Mouse (Mus musculus): ENCODE measurements around the gene Ehd4. TPM values are rescaled to one million over a fixed set of nuclear protein-coding genes. Genes with fewer than 3 reads are reported as not detected.

Ehd4 gene
- polyA plus RNA-seq, 1 experiment from 2014 or later = 67.6 TPM

GRCm38 (mm10) chr2:120049632-120050274, 104.7 kb downstream of the Ehd4 start:
- no peak overlapping the region for H3K27ac ChIP-seq
- H3K4me3 ChIP-seq (replicated peaks; ENCODE audit: low read depth, low read length) = no peak overlapping the region
- 0 out of 2 replicates have a peak, but pooled peaks have one; percentile 67 for ATAC-seq (replicated peaks; ENCODE audit: low FRiP score, low read depth)
- TF ChIP-seq CTCF (IDR thresholded peaks at IDR 0.05; ENCODE audit: low read depth) = peak; percentile 78
- 59% methylated on average over 10 of the region's 10 CpGs for WGBS
- H3K9me3 ChIP-seq (replicated peaks; ENCODE audit: low read length) = no peaks in the 10 kb centered on the region
- no peaks in the 10 kb centered on the region; the same call in 1 of the 2 replicates for H3K4me1 ChIP-seq (replicated peaks; ENCODE audit: insufficient read depth, low read length)
- no peak overlapping the region for H3K9ac ChIP-seq (ENCODE audit: low read depth, low read length)
- H3K36me3 ChIP-seq (ENCODE audit: insufficient read depth, low read length) = no peaks in the 10 kb centered on the region
- peak; percentile 67 for DNase-seq (ENCODE audit: low spot score)
- no peaks in the 10 kb centered on the region for H3K27me3 ChIP-seq (ENCODE audit: insufficient read depth, low read length)
- H3K4me2 ChIP-seq (ENCODE audit: low read length) = no peak overlapping the region

- 72% methylated on average over 9 of the region's 9 CpGs for WGBS
- no peak for DNase-seq (ENCODE audit: low spot score)
- no peaks in the 10 kb centered on the region for H3K27me3 ChIP-seq (ENCODE audit: insufficient read depth, low read length)
- H3K4me2 ChIP-seq (ENCODE audit: low read length) = no peak overlapping the region
- H3K27ac ChIP-seq = no peak overlapping the region
- TF ChIP-seq CTCF (IDR thresholded peaks at IDR 0.05; ENCODE audit: low read depth) = no peak
- no peaks in the 10 kb centered on the region; the same call in none of the 2 replicates for H3K4me1 ChIP-seq (replicated peaks; ENCODE audit: insufficient read depth, low read length)
- no peak for ATAC-seq (replicated peaks; ENCODE audit: low FRiP score, low read depth)
- no peak overlapping the region for H3K4me3 ChIP-seq (replicated peaks; ENCODE audit: low read depth, low read length)
- no peaks in the 10 kb centered on the region for H3K36me3 ChIP-seq (ENCODE audit: insufficient read depth, low read length)
- H3K9me3 ChIP-seq (replicated peaks; ENCODE audit: low read length) = no peaks in the 10 kb centered on the region
- no peak overlapping the region for H3K9ac ChIP-seq (ENCODE audit: low read depth, low read length)
These were observed 106.2 kb downstream of the Ehd4 start for GRCm38 (mm10) chr2:120048173-120048572.

GRCm38 (mm10) chr2:120046486-120047310, 107.7 kb downstream of the Ehd4 start:
- 48% methylated on average over 14 of the region's 14 CpGs for WGBS
- H3K4me1 ChIP-seq (replicated peaks; ENCODE audit: insufficient read depth, low read length) = no peaks in the 10 kb centered on the region; the same call in none of the 2 replicates
- peak; percentile 29 for DNase-seq (ENCODE audit: low spot score)

GRCm38 (mm10) chr2:120044676-120045075, 109.7 kb downstream of the Ehd4 start:
- no peak overlapping the region for H3K4me3 ChIP-seq (replicated peaks; ENCODE audit: low read depth, low read length)
- H3K36me3 ChIP-seq (ENCODE audit: insufficient read depth, low read length) = peaks cover 22% of the 10 kb centered on the region
- no peak overlapping the region for H3K27ac ChIP-seq
- ATAC-seq (replicated peaks; ENCODE audit: low FRiP score, low read depth) = no peak
- H3K9me3 ChIP-seq (replicated peaks; ENCODE audit: low read length) = no peaks in the 10 kb centered on the region
- H3K4me1 ChIP-seq (replicated peaks; ENCODE audit: insufficient read depth, low read length) = no peaks in the 10 kb centered on the region; the same call in none of the 2 replicates
- H3K9ac ChIP-seq (ENCODE audit: low read depth, low read length) = no peak overlapping the region
- no peak overlapping the region for H3K4me2 ChIP-seq (ENCODE audit: low read length)
- no peak for DNase-seq (ENCODE audit: low spot score)
- WGBS = 67% methylated on average over 3 of the region's 3 CpGs
- no peak for TF ChIP-seq CTCF (IDR thresholded peaks at IDR 0.05; ENCODE audit: low read depth)
- H3K27me3 ChIP-seq (ENCODE audit: insufficient read depth, low read length) = no peaks in the 10 kb centered on the region

More at GRCm38 (mm10) chr2:120046486-120047310, 107.7 kb downstream of the Ehd4 start:
- H3K9ac ChIP-seq (ENCODE audit: low read depth, low read length) = no peak overlapping the region
- ATAC-seq (replicated peaks; ENCODE audit: low FRiP score, low read depth) = no peak
- peaks cover 7% of the 10 kb centered on the region for H3K36me3 ChIP-seq (ENCODE audit: insufficient read depth, low read length)
- no peak for TF ChIP-seq CTCF (IDR thresholded peaks at IDR 0.05; ENCODE audit: low read depth)
- no peaks in the 10 kb centered on the region for H3K9me3 ChIP-seq (replicated peaks; ENCODE audit: low read length)
- no peaks in the 10 kb centered on the region for H3K27me3 ChIP-seq (ENCODE audit: insufficient read depth, low read length)
- no peak overlapping the region for H3K4me3 ChIP-seq (replicated peaks; ENCODE audit: low read depth, low read length)
- no peak overlapping the region for H3K4me2 ChIP-seq (ENCODE audit: low read length)
- no peak overlapping the region for H3K27ac ChIP-seq

- no peak overlapping the region for H3K4me2 ChIP-seq (ENCODE audit: low read length)
- peak; percentile 50 for DNase-seq (ENCODE audit: low spot score)
- no peak overlapping the region for H3K4me3 ChIP-seq (replicated peaks; ENCODE audit: low read depth, low read length)
- no peak overlapping the region for H3K27ac ChIP-seq
- no peaks in the 10 kb centered on the region; the same call in none of the 2 replicates for H3K4me1 ChIP-seq (replicated peaks; ENCODE audit: insufficient read depth, low read length)
- no peaks in the 10 kb centered on the region for H3K27me3 ChIP-seq (ENCODE audit: insufficient read depth, low read length)
- peak; percentile 35 for ATAC-seq (replicated peaks; ENCODE audit: low FRiP score, low read depth)
- 37% methylated on average over 4 of the region's 4 CpGs for WGBS
- H3K9me3 ChIP-seq (replicated peaks; ENCODE audit: low read length) = no peaks in the 10 kb centered on the region
- TF ChIP-seq CTCF (IDR thresholded peaks at IDR 0.05; ENCODE audit: low read depth) = no peak
- H3K9ac ChIP-seq (ENCODE audit: low read depth, low read length) = no peak overlapping the region
- peaks cover 27% of the 10 kb centered on the region for H3K36me3 ChIP-seq (ENCODE audit: insufficient read depth, low read length)
These were observed 110.3 kb downstream of the Ehd4 start for GRCm38 (mm10) chr2:120044101-120044603.

GRCm38 (mm10) chr2:120040991-120041390, 113.4 kb downstream of the Ehd4 start:
- Histone ChIP-seq H3K4me3 (replicated peaks; ENCODE audit: low read depth, low read length) (no peak overlapping the region), H3K27me3 (ENCODE audit: insufficient read depth, low read length) (no peaks in the 10 kb centered on the region), H3K4me1 (replicated peaks; ENCODE audit: insufficient read depth, low read length) (no peaks in the 10 kb centered on the region; the same call in 1 of the 2 replicates), H3K27ac (no peak overlapping the region), H3K9ac (ENCODE audit: low read depth, low read length) (no peak overlapping the region), H3K36me3 (ENCODE audit: insufficient read depth, low read length) (peaks cover 35% of the 10 kb centered on the region), H3K4me2 (ENCODE audit: low read length) (no peak overlapping the region), H3K9me3 (replicated peaks; ENCODE audit: low read length) (no peaks in the 10 kb centered on the region)
- no peak for TF ChIP-seq CTCF (IDR thresholded peaks at IDR 0.05; ENCODE audit: low read depth)
- no peak for DNase-seq (ENCODE audit: low spot score)
- 80% methylated on average over 5 of the region's 5 CpGs for WGBS
- no peak for ATAC-seq (replicated peaks; ENCODE audit: low FRiP score, low read depth)

Other genes with a start within 250 kb of the Ehd4 start
- gene Mapkbp1, start 181.9 kb downstream of the Ehd4 start, polyA plus RNA-seq (2015; fragmentation: Nextera tagmentation; extraction: Ambion mirVana) = 1.9 and 2.0 TPM in 2 replicates
- gene Jmjd7, start 127.1 kb downstream of the Ehd4 start, polyA plus RNA-seq (2015; fragmentation: Nextera tagmentation; extraction: Ambion mirVana) = 24.7 and 25.7 TPM in 2 replicates
- 0.89 and 1.2 TPM in 2 replicates for gene Gm28042, start 127.1 kb downstream of the Ehd4 start, polyA plus RNA-seq (2015; fragmentation: Nextera tagmentation; extraction: Ambion mirVana)
- 0.29 and 0.71 TPM in 2 replicates for gene Pla2g4b, start 121.2 kb downstream of the Ehd4 start, polyA plus RNA-seq (2015; fragmentation: Nextera tagmentation; extraction: Ambion mirVana)
- not detected in 2 replicates for gene Pla2g4e, start 90.7 kb upstream of the Ehd4 start, polyA plus RNA-seq (2015; fragmentation: Nextera tagmentation; extraction: Ambion mirVana)
- gene Pla2g4d, start 134.6 kb upstream of the Ehd4 start, polyA plus RNA-seq (2015; fragmentation: Nextera tagmentation; extraction: Ambion mirVana) = 0.05 and 0.07 TPM in 2 replicates
- gene Pla2g4f, start 159.6 kb upstream of the Ehd4 start, polyA plus RNA-seq (2015; fragmentation: Nextera tagmentation; extraction: Ambion mirVana) = 0.07 TPM in 1 of 2 replicates, not detected in the other
- 13.9 and 15.2 TPM in 2 replicates for gene Vps39, start 198.5 kb upstream of the Ehd4 start, polyA plus RNA-seq (2015; fragmentation: Nextera tagmentation; extraction: Ambion mirVana)
- 13.5 and 13.7 TPM in 2 replicates for gene Ganc, start 249.3 kb upstream of the Ehd4 start, polyA plus RNA-seq (2015; fragmentation: Nextera tagmentation; extraction: Ambion mirVana)
- 10.4 and 12.0 TPM in 2 replicates for gene Tmem87a, start 249.5 kb upstream of the Ehd4 start, polyA plus RNA-seq (2015; fragmentation: Nextera tagmentation; extraction: Ambion mirVana)